Mouse (Mus musculus) midbrain, embryonic 16.5 days (tissue): ENCODE data around the gene Zfp207. TPM values are rescaled to one million over a fixed set of nuclear protein-coding genes. Genes with fewer than 3 reads are reported as not detected.
A peak's percentile ranks its signal among the peaks of the same experiment; 100 is the strongest.
"Not testable (repeated sequence)": the region's sequence is repeated elsewhere in the genome, so short reads cannot be mapped to it uniquely, and the experiment has no call there.

Experiments
- ATAC-seq: fragments of 200-750 bp; cut with Nextera tagmentation; 2 replicates; pipeline ENCODE4 v1.8.0; 2017; ENCODE audit warnings: moderate TSS enrichment
- H3K27ac ChIP-seq: fragments of 300-500 bp; sonication (generic); 2 replicates; pipeline ENCODE4 v1.5.1; 2014; ENCODE audit warnings: mild to moderate bottlenecking, low read length, mixed read lengths
- H3K27me3 ChIP-seq: fragments of 300-500 bp; sonication (generic); 2 replicates; pipeline ENCODE4 v1.6.1; 2014; ENCODE audit warnings: low read depth, low read length, mixed read lengths; ENCODE audit not compliant: control insufficient read depth, insufficient read depth
- H3K36me3 ChIP-seq: fragments of 300-500 bp; sonication (generic); 2 replicates; pipeline ENCODE4 v1.6.1; 2014; ENCODE audit warnings: mild to moderate bottlenecking, low read length, moderate library complexity, mixed read lengths; ENCODE audit not compliant: control insufficient read depth, insufficient read depth
- H3K4me1 ChIP-seq: fragments of 300-500 bp; sonication (generic); 2 replicates; pipeline ENCODE4 v1.6.1; 2014; ENCODE audit warnings: mild to moderate bottlenecking, low read length, mixed read lengths; ENCODE audit not compliant: control insufficient read depth, insufficient read depth
- H3K4me2 ChIP-seq: fragments of 300-500 bp; sonication (generic); 2 replicates; pipeline ENCODE4 v1.6.1; 2014; ENCODE audit warnings: mild to moderate bottlenecking, low read length, mixed read lengths
- H3K4me3 ChIP-seq: fragments of 300-500 bp; sonication (generic); 2 replicates; pipeline ENCODE4 v1.5.1; 2014; ENCODE audit warnings: low read depth, mild to moderate bottlenecking, low read length, moderate library complexity, mixed read lengths
- H3K9ac ChIP-seq: fragments of 300-500 bp; sonication (generic); 2 replicates; pipeline ENCODE4 v1.6.1; 2014; ENCODE audit warnings: low read depth, low read length, mixed read lengths
- H3K9me3 ChIP-seq: fragments of 300-500 bp; sonication (generic); replicated peaks from 2 replicates; pipeline ENCODE4 v1.6.1; 2014; ENCODE audit warnings: mild to moderate bottlenecking, low read length, mixed read lengths; ENCODE audit not compliant: control insufficient read depth, poor library complexity, severe bottlenecking
- WGBS: fragments of 180-500 bp; shearing (Covaris S2); extraction: QIAGEN DNeasy Blood & Tissue Kit; methylation state at CpG from one replicate; pipeline ENCODE4 v1.1.7; 2014; 5-methylcytosine and 5-hydroxymethylcytosine counted together
- polyA plus RNA-seq: library from polyadenylated mRNA; unstranded; fragments of >200 nt; fragmentation: Nextera tagmentation; extraction: Ambion mirVana; gene quantifications from 2 replicates; pipeline ENCODE4 v1.2.1, GENCODE M21; 2015

The Zfp207 gene
- polyA plus RNA-seq, 1 experiment from 2014 or later = 190 TPM

GRCm38 (mm10) chr11:80377712-80378451 is 5.2 kb upstream of the Zfp207 start, which contains the start of gene 5730455P16Rik:
TSS of gene 5730455P16Rik (minus strand) at chr11:80378034.
- peak within 1 kb of the TSS; percentile 71 for H3K4me2 ChIP-seq
- H3K4me1 ChIP-seq = peaks cover 13% of the 10 kb centered on the region
- no peaks in the 10 kb centered on the region for H3K9me3 ChIP-seq
- peak; percentile 83 for ATAC-seq
- 0 out of 2 replicates have a peak, but pooled peaks cover 10% of the 10 kb centered on the region for H3K36me3 ChIP-seq
- peak within 1 kb of the TSS; percentile 100 for H3K9ac ChIP-seq
- H3K27ac ChIP-seq = peak within 1 kb of the TSS; percentile 93
- peak within 1 kb of the TSS; percentile 87 for H3K4me3 ChIP-seq
- H3K27me3 ChIP-seq = no peaks in the 10 kb centered on the region
- WGBS = 1% methylated on average over 29 of the region's 43 CpGs

GRCm38 (mm10) chr11:80378452-80379068 is 4.5 kb upstream of the Zfp207 start:
- not testable (repeated sequence) for H3K9me3 ChIP-seq, H3K36me3 ChIP-seq, H3K27me3 ChIP-seq, ATAC-seq
- 58% methylated on average over 2 of the region's 2 CpGs for WGBS
- Histone ChIP-seq H3K4me3 (peak overlapping the region; percentile 87; the same call in 1 of the 2 replicates), H3K27ac (peak overlapping the region; percentile 93), H3K4me1 (peaks cover 13% of the 10 kb centered on the region), H3K4me2 (peak overlapping the region; percentile 71), H3K9ac (peak overlapping the region; percentile 100)

DNA sequence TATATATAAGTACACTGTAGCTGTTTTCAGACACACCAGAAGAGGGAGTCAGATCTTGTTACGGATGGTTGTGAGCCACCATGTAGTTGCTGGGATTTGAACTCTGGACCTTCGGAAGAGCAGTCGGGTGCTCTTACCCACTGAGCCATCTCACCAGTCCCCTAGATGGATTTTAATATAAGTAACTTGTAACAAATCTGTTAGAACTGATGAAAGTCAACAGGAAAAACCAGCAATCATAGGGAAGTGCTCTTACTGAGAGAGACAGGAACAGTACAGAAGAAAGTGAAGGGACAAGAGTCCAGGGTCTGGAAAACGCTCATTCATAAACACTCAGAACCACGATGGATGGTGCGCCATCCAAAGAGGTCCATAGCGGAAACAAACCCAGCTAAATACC is 3.9 kb upstream of the Zfp207 start:
- WGBS = 93% methylated on average over 7 of the region's 7 CpGs
- not testable (repeated sequence) for H3K4me3 ChIP-seq, H3K9me3 ChIP-seq, H3K9ac ChIP-seq, H3K27ac ChIP-seq, H3K4me2 ChIP-seq, ATAC-seq, H3K36me3 ChIP-seq, H3K27me3 ChIP-seq
- H3K4me1 ChIP-seq = peaks cover 13% of the 10 kb centered on the region

GRCm38 (mm10) chr11:80382626-80383018 is 457 bp upstream of the Zfp207 start:
- 7% methylated on average over 12 of the region's 12 CpGs for WGBS
- peak overlapping the region; percentile 78 for H3K9ac ChIP-seq
- H3K9me3 ChIP-seq = no peaks in the 10 kb centered on the region
- H3K4me3 ChIP-seq = peak overlapping the region; percentile 96
- H3K36me3 ChIP-seq = peaks cover 3% of the 10 kb centered on the region; the same call in 1 of the 2 replicates
- peaks cover 29% of the 10 kb centered on the region for H3K4me1 ChIP-seq
- ATAC-seq = peak; percentile 17; the same call in 1 of the 2 replicates
- no peaks in the 10 kb centered on the region for H3K27me3 ChIP-seq
- H3K27ac ChIP-seq = peak overlapping the region; percentile 90
- H3K4me2 ChIP-seq = peak overlapping the region; percentile 77

DNA sequence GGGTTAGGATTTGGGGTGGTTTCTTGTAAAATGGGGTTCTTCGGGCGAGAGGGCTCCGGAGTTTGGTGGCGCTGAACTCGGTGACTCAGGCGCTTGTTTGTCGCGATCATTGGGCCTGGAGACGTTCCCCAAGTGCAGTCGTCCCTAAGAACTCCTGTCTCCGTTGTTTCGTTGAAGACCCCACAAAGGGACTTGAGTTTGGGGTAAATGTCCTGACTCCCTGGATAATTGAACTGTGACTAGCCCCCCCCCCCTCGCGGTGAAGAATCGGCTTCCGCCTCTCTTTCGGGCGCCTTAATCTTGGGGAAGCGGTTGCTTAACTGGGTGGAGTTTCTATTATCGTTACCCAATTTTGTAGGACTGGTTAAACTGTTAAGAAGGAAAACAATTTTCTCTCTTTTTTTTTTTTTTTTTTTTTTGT is 557 bp downstream of the Zfp207 start:
- H3K36me3 ChIP-seq = peaks cover 6% of the 10 kb centered on the region; the same call in 1 of the 2 replicates
- peak overlapping the region; percentile 90 for H3K27ac ChIP-seq
- H3K9ac ChIP-seq = peak overlapping the region; percentile 97
- H3K9me3 ChIP-seq = no peaks in the 10 kb centered on the region
- H3K4me1 ChIP-seq = peaks cover 29% of the 10 kb centered on the region
- H3K4me3 ChIP-seq = peak overlapping the region; percentile 96
- H3K4me2 ChIP-seq = peak overlapping the region; percentile 4; the same call in 1 of the 2 replicates
- H3K27me3 ChIP-seq = no peaks in the 10 kb centered on the region
- 0% methylated on average over 20 of the region's 20 CpGs for WGBS
- ATAC-seq = peak; percentile 30

- H3K4me2 ChIP-seq = peak overlapping the region; percentile 63
- H3K9ac ChIP-seq = peak overlapping the region; percentile 58
- no peaks in the 10 kb centered on the region for H3K27me3 ChIP-seq
- ATAC-seq = no peak
- peak overlapping the region; percentile 96 for H3K4me3 ChIP-seq
- H3K36me3 ChIP-seq = peaks cover 9% of the 10 kb centered on the region
- no peak overlapping the region for H3K27ac ChIP-seq
- peaks cover 29% of the 10 kb centered on the region for H3K4me1 ChIP-seq
- H3K9me3 ChIP-seq = no peaks in the 10 kb centered on the region
These were observed 1.4 kb downstream of the Zfp207 start for GRCm38 (mm10) chr11:80384461-80384860.

- Histone ChIP-seq H3K27me3 (no peaks in the 10 kb centered on the region), H3K9me3 (no peaks in the 10 kb centered on the region), H3K4me2 (peak overlapping the region; percentile 63), H3K4me1 (peaks cover 29% of the 10 kb centered on the region), H3K9ac (peak overlapping the region; percentile 58), H3K4me3 (peak overlapping the region; percentile 96), H3K36me3 (peaks cover 9% of the 10 kb centered on the region), H3K27ac (no peak overlapping the region)
- no peak for ATAC-seq
- WGBS = 47% methylated on average over 4 of the region's 4 CpGs
These were observed 2.0 kb downstream of the Zfp207 start for GRCm38 (mm10) chr11:80385055-80385454.

DNA sequence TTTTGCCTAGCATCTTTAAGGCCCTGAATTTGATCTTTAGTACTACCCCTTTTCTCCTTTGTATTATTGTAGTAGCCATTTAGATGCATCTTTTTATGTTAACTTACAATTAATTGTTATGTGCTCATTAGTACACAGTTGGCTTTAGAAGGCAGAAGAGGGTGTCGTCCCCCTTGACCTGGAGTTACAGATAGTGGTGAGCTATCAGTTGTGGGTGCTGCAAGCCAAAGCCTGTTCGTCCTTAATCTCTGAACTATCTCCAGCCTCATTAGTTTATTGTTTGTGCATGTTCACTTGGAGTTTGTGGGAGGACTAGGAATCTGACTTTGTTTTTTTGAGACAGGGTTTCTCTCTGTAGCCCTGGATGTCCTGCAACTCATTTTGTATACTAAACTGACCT is 3.7 kb downstream of the Zfp207 start:
- 81% methylated on average over 2 of the region's 2 CpGs for WGBS
- Histone ChIP-seq H3K27me3 (no peaks in the 10 kb centered on the region), H3K27ac (no peak overlapping the region), H3K9ac (no peak overlapping the region), H3K4me1 (peaks cover 29% of the 10 kb centered on the region), H3K4me2 (peak overlapping the region; percentile 27), H3K36me3 (peaks cover 9% of the 10 kb centered on the region), H3K9me3 (no peaks in the 10 kb centered on the region), H3K4me3 (no peak overlapping the region)
- no peak for ATAC-seq

DNA sequence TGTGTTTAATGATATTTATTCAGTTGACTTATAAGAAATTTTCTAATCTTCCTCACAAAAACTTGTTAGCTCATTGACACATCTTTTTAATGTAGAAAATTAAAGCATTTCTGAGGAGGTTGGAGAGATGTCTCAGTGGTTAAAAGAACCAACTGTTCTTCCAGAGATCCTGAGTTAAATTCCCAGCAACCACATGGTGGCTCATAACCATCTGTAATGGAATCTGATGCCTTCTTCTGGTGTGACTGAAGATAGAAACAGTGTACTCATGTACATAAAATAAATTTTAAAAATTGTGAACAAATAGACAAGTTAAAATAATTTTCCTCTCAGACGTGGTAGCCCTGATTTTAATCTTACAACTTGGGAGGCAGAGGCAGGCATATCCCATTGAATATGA is 6.8 kb downstream of the Zfp207 start:
- no peak overlapping the region for H3K9ac ChIP-seq
- H3K36me3 ChIP-seq = peaks cover 17% of the 10 kb centered on the region
- no peak overlapping the region for H3K4me3 ChIP-seq
- WGBS = 84% methylated on average over 1 of the region's 1 CpGs
- no peaks in the 10 kb centered on the region for H3K9me3 ChIP-seq
- no peak for ATAC-seq
- H3K4me2 ChIP-seq = no peak overlapping the region
- peaks cover 25% of the 10 kb centered on the region for H3K4me1 ChIP-seq
- H3K27me3 ChIP-seq = no peaks in the 10 kb centered on the region
- H3K27ac ChIP-seq = no peak overlapping the region
